In genomic region chr2:164036520-164037019, GRCm38 (mm10) we compare ENCODE assay signal across 9 mouse cellular contexts. TPM values are rescaled to one million over a fixed set of nuclear protein-coding genes. Genes with fewer than 3 reads are reported as not detected.
A peak's percentile ranks its signal among the peaks of the same experiment; 100 is the strongest.
DNase-seq lines count a peak whose midpoint lies in the region; ATAC-seq lines count a peak whose summit lies in the region.
"Had no signal": no experiment of that assay in that cellular context is flagged by ENCODE, and none has a peak within 500 bp of the region (broad histone marks: within the 10 kb centered on the region; RNA-seq: fewer than 3 reads in every experiment).

No protein-coding gene starts in this region.

- no peaks in the 10 kb centered on the region for H3K36me3 ChIP-seq in hindbrain, embryonic 15.5 days
- H3K36me3 ChIP-seq in hindbrain, embryonic 13.5 days: no peaks in the 10 kb centered on the region
- H3K36me3 ChIP-seq in embryonic facial prominence, embryonic 12.5 days: no peaks in the 10 kb centered on the region
- no peaks in the 10 kb centered on the region for H3K36me3 ChIP-seq in forebrain, embryonic 12.5 days (replicated peaks)

- no peaks in the 10 kb centered on the region for H3K27me3 ChIP-seq in hindbrain, embryonic 15.5 days
- no peaks in the 10 kb centered on the region for H3K27me3 ChIP-seq in hindbrain, embryonic 13.5 days
- H3K27me3 ChIP-seq in embryonic facial prominence, embryonic 12.5 days: no peaks in the 10 kb centered on the region
- H3K27me3 ChIP-seq in forebrain, embryonic 12.5 days: no peaks in the 10 kb centered on the region

- H3K4me3 ChIP-seq in hindbrain, embryonic 15.5 days: no peak overlapping the region
- no peak overlapping the region for H3K4me3 ChIP-seq in hindbrain, embryonic 13.5 days
- H3K4me3 ChIP-seq in embryonic facial prominence, embryonic 12.5 days: no peak overlapping the region
- no peak overlapping the region for H3K4me3 ChIP-seq in forebrain, embryonic 12.5 days (replicated peaks)

- H3K4me2 ChIP-seq in hindbrain, embryonic 15.5 days: no peak overlapping the region
- no peak overlapping the region for H3K4me2 ChIP-seq in hindbrain, embryonic 13.5 days
- H3K4me2 ChIP-seq in embryonic facial prominence, embryonic 12.5 days (replicated peaks): no peak overlapping the region
- H3K4me2 ChIP-seq in forebrain, embryonic 12.5 days: no peak overlapping the region

- WGBS in hindbrain, embryonic 15.5 days: 52% methylated on average over 10 of the region's 10 CpGs
- WGBS in hindbrain, embryonic 13.5 days: 57% methylated on average over 10 of the region's 10 CpGs
- 46% methylated on average over 10 of the region's 10 CpGs for WGBS in embryonic facial prominence, embryonic 12.5 days
- WGBS in forebrain, embryonic 12.5 days: 62% methylated on average over 10 of the region's 10 CpGs

- ATAC-seq in hindbrain, embryonic 15.5 days (ENCODE audit: low FRiP score, low read depth): 0 out of 2 replicates have a peak, but pooled peaks have one; percentile 42
- no peak for ATAC-seq in hindbrain, embryonic 13.5 days (ENCODE audit: low FRiP score)
- peak; percentile 64 for ATAC-seq in embryonic facial prominence, embryonic 12.5 days (ENCODE audit: insufficient number of reproducible peaks, insufficient read depth, low FRiP score, low TSS enrichment)
- peak; percentile 36 for ATAC-seq in megakaryocyte, adult 5-6 weeks (ENCODE audit: poor library complexity, severe bottlenecking)
- no peak for ATAC-seq in forebrain, embryonic 12.5 days (ENCODE audit: low FRiP score)

- no peak overlapping the region for H3K9ac ChIP-seq in hindbrain, embryonic 15.5 days
- H3K9ac ChIP-seq in hindbrain, embryonic 13.5 days: no peak overlapping the region
- H3K9ac ChIP-seq in embryonic facial prominence, embryonic 12.5 days: no peak overlapping the region
- no peak overlapping the region for H3K9ac ChIP-seq in forebrain, embryonic 12.5 days

- H3K27ac ChIP-seq in hindbrain, embryonic 15.5 days (replicated peaks): no peak overlapping the region
- no peak overlapping the region for H3K27ac ChIP-seq in hindbrain, embryonic 13.5 days
- H3K27ac ChIP-seq in embryonic facial prominence, embryonic 12.5 days: 0 out of 2 replicates have a peak overlapping the region, but pooled peaks have one; percentile 23
- H3K27ac ChIP-seq in forebrain, embryonic 12.5 days: no peak overlapping the region

- peak; percentile 25 for DNase-seq in ES-CJ7 (ENCODE audit: low read depth, low spot score)
- DNase-seq in cerebellum, postnatal 25 days: no peak
- no peak for DNase-seq in ovary, postnatal 10 days (ENCODE audit: low spot score)
- DNase-seq: kidney, adult 2 months had no signal

- no peaks in the 10 kb centered on the region for H3K4me1 ChIP-seq in hindbrain, embryonic 15.5 days (replicated peaks)
- no peaks in the 10 kb centered on the region; the same call in 1 of the 2 replicates for H3K4me1 ChIP-seq in hindbrain, embryonic 13.5 days (replicated peaks)
- H3K4me1 ChIP-seq in embryonic facial prominence, embryonic 12.5 days: peaks cover 5% of the 10 kb centered on the region
- no peaks in the 10 kb centered on the region for H3K4me1 ChIP-seq in forebrain, embryonic 12.5 days

- no peaks in the 10 kb centered on the region for H3K9me3 ChIP-seq in hindbrain, embryonic 15.5 days
- no peaks in the 10 kb centered on the region for H3K9me3 ChIP-seq in hindbrain, embryonic 13.5 days
- H3K9me3 ChIP-seq in embryonic facial prominence, embryonic 12.5 days: peaks cover 4% of the 10 kb centered on the region; the same call in 1 of the 2 replicates
- peaks cover 5% of the 10 kb centered on the region; the same call in 1 of the 2 replicates for H3K9me3 ChIP-seq in forebrain, embryonic 12.5 days

RNA-seq across cellular contexts. Expression of gene Pabpc1l, which starts 11.3 kb away (rescaled TPM):
- polyA plus RNA-seq in hindbrain, embryonic 15.5 days (2015; fragmentation: Nextera tagmentation; extraction: Ambion mirVana): 1.2 and 1.8 TPM in 2 replicates
- 0.44 and 2.2 TPM in 2 replicates for polyA plus RNA-seq in hindbrain, embryonic 13.5 days (2015; fragmentation: Nextera tagmentation; extraction: Ambion mirVana)
- 2.4 and 3.5 TPM in 2 replicates for polyA plus RNA-seq in embryonic facial prominence, embryonic 12.5 days (2016; fragmentation: Nextera tagmentation; extraction: Ambion mirVana)
- 12.9 and 19.1 TPM in 2 replicates for total RNA-seq in megakaryocyte, adult 5-6 weeks (2015)
- total RNA-seq in megakaryocyte, adult 5-6 weeks (2017): 2.5 and 4.8 TPM in 2 replicates
- 1.2 and 1.8 TPM in 2 replicates for polyA plus RNA-seq in forebrain, embryonic 12.5 days (2016; fragmentation: Nextera tagmentation; extraction: Ambion mirVana)

RNA-seq across cellular contexts. Expression of gene Stk4, which starts 33.6 kb away (rescaled TPM):
- polyA plus RNA-seq in hindbrain, embryonic 15.5 days (2015; fragmentation: Nextera tagmentation; extraction: Ambion mirVana): 17.5 and 21.4 TPM in 2 replicates
- 21.1 and 24.0 TPM in 2 replicates for polyA plus RNA-seq in hindbrain, embryonic 13.5 days (2015; fragmentation: Nextera tagmentation; extraction: Ambion mirVana)
- 24.2 and 25.4 TPM in 2 replicates for polyA plus RNA-seq in embryonic facial prominence, embryonic 12.5 days (2016; fragmentation: Nextera tagmentation; extraction: Ambion mirVana)
- total RNA-seq in megakaryocyte, adult 5-6 weeks (2015): 227 and 248 TPM in 2 replicates
- 185 and 193 TPM in 2 replicates for total RNA-seq in megakaryocyte, adult 5-6 weeks (2017)
- 37.3 and 42.8 TPM in 2 replicates for polyA plus RNA-seq in forebrain, embryonic 12.5 days (2016; fragmentation: Nextera tagmentation; extraction: Ambion mirVana)

RNA-seq across cellular contexts. Expression of gene Tomm34, which starts 34.4 kb away (rescaled TPM):
- 50.0 and 52.5 TPM in 2 replicates for polyA plus RNA-seq in hindbrain, embryonic 15.5 days (2015; fragmentation: Nextera tagmentation; extraction: Ambion mirVana)
- polyA plus RNA-seq in hindbrain, embryonic 13.5 days (2015; fragmentation: Nextera tagmentation; extraction: Ambion mirVana): 47.1 and 49.5 TPM in 2 replicates
- 58.9 and 63.3 TPM in 2 replicates for polyA plus RNA-seq in embryonic facial prominence, embryonic 12.5 days (2016; fragmentation: Nextera tagmentation; extraction: Ambion mirVana)
- 45.3 and 49.1 TPM in 2 replicates for total RNA-seq in megakaryocyte, adult 5-6 weeks (2015)
- 48.3 and 49.8 TPM in 2 replicates for total RNA-seq in megakaryocyte, adult 5-6 weeks (2017)
- 50.2 TPM in 2 replicates for polyA plus RNA-seq in forebrain, embryonic 12.5 days (2016; fragmentation: Nextera tagmentation; extraction: Ambion mirVana)

RNA-seq across cellular contexts. Expression of gene Ywhab, which starts 41.8 kb away (rescaled TPM):
- polyA plus RNA-seq in hindbrain, embryonic 15.5 days (2015; fragmentation: Nextera tagmentation; extraction: Ambion mirVana): 488 and 498 TPM in 2 replicates
- 434 and 443 TPM in 2 replicates for polyA plus RNA-seq in hindbrain, embryonic 13.5 days (2015; fragmentation: Nextera tagmentation; extraction: Ambion mirVana)
- 327 and 340 TPM in 2 replicates for polyA plus RNA-seq in embryonic facial prominence, embryonic 12.5 days (2016; fragmentation: Nextera tagmentation; extraction: Ambion mirVana)
- total RNA-seq in megakaryocyte, adult 5-6 weeks (2015): 176 and 197 TPM in 2 replicates
- 73.5 and 93.5 TPM in 2 replicates for total RNA-seq in megakaryocyte, adult 5-6 weeks (2017)
- 339 and 340 TPM in 2 replicates for polyA plus RNA-seq in forebrain, embryonic 12.5 days (2016; fragmentation: Nextera tagmentation; extraction: Ambion mirVana)

Comparison
In these comparisons a context has a peak if more than half of its experiments do, and no peak if none do; other contexts are left out.
1. ATAC-seq: peak in hindbrain, embryonic 15.5 days (single experiment), embryonic facial prominence, embryonic 12.5 days (single experiment) and megakaryocyte, adult 5-6 weeks (single experiment); none in hindbrain, embryonic 13.5 days (single experiment) and forebrain, embryonic 12.5 days (single experiment).